Mouse (Mus musculus) naive thymus-derived CD4-positive, alpha-beta T cell, adult 2 months (primary cell): ENCODE results near the gene Mss51.
A peak's percentile ranks its signal among the peaks of the same experiment; 100 is the strongest.

ENCODE experiments used
- DNase-seq: peaks from one replicate; pipeline ENCODE4 v3.0.0-alpha.2; 2011; ENCODE audit warnings: low read depth

Mss51 gene

DNA sequence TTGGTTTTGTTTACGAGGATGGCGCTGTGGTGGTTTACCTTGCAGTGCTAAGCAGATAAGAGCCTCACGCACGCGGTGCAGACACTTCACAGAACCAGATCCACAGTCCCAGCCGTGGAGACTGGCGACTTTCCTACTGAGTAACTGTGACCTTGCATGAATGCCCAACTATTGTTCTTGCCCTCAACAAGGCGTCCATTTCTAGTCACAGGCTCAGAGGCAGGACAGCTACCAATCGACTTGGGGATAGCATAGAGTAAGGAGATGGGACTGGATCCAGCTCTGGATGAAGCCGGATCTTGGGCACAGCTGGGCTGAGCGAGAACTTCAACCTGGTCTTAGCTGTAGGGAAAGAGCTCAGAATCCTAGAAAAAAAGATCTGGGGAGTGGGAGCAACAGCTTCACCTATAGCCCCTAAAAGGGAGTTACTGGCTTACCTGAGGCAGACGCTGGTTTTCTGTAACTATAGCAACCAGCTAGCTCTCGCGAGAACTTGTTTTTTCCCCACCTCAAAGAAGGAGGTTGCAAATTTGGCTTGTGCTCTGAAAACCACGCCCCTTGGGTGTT is 44.9 kb downstream of the Mss51 start, which contains the start of gene Cfap70:
Gene Cfap70 (minus strand): TSS at position 462 of the 567 bp plus-strand sequence.
- DNase-seq = peak; percentile 75

GRCm38 (mm10) chr14:20451302-20451701 is 45.4 kb downstream of the Mss51 start:
- DNase-seq = no peak

GRCm38 (mm10) chr14:20447209-20447608 is 49.5 kb downstream of the Mss51 start:
- no peak for DNase-seq

DNA sequence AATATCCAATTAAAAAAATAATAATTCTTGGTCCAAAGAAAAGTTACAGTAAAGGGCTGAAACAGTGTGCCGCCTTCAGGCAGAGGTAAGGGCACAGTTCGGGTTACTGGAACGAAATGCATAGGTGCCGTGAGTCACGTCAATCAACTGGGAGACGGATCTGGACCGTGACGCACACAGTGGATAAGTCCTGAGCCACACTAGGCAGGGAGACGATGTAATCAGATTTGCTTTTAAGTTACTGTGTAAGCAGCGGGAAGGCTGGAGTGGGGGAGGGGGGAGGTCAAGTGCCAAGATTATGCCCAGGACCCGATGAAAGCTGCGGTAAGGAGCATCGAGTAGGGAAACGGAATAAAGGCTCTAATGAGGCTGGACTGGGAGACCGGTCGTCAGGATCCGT is 54.4 kb downstream of the Mss51 start:
- DNase-seq = no peak

GRCm38 (mm10) chr14:20436976-20437375 is 59.7 kb downstream of the Mss51 start:
- no peak for DNase-seq
